Mouse (Mus musculus) liver, postnatal 0 days (tissue): ENCODE data around the gene Tex48.

Experiments used
- CTCF ChIP-seq: sonication (generic); IDR thresholded peaks from 2 replicates; pipeline ENCODE4 v1.5.1; 2016; ENCODE audit warnings: antibody characterized with exemption, low read depth
- EP300 ChIP-seq: IDR thresholded peaks from 2 replicates; pipeline ENCODE4 v1.6.1; 2016; ENCODE audit warnings: antibody characterized with exemption, low read depth, mild to moderate bottlenecking

DNA sequence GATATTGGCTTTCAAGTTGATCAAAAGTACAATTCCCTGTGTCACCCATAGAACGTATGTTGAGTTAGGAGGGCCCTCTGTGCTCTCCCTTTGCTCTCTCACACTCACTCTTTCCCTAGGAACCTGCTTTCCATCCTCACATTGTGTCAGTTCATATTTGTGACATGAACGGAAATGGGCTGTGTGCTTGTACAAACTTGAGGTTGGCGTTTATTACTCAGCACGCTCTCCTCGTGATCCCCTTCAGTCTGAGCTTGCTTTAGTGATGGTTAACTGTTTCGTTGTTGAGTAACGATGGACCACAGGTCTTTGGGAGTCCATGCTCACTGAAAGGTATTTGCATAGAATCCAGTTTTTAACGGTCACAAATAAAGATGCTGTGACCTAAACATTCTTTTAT is 4.9 kb upstream of the Tex48 start:
- TF ChIP-seq CTCF: no peak
- no peak for TF ChIP-seq EP300
